Mouse (Mus musculus) erythroblast, embryonic 14.5 days (primary cell): ENCODE measurements around the gene Ubac1. TPM values are rescaled to one million over a fixed set of nuclear protein-coding genes. Genes with fewer than 3 reads are reported as not detected.

Experiments
- H3K27me3 ChIP-seq: 2 replicates; pipeline ENCODE4 v1.6.1; 2012; ENCODE audit warnings: inconsistent platforms; ENCODE audit not compliant: control insufficient read depth
- H3K36me3 ChIP-seq: 2 replicates; pipeline ENCODE4 v1.6.1; 2012; ENCODE audit warnings: mild to moderate bottlenecking, inconsistent platforms; ENCODE audit not compliant: control insufficient read depth
- H3K4me1 ChIP-seq: 2 replicates; pipeline ENCODE4 v1.6.1; 2012; ENCODE audit warnings: inconsistent platforms; ENCODE audit not compliant: control insufficient read depth
- H3K4me3 ChIP-seq: replicated peaks from 2 replicates; pipeline ENCODE3; 2012; ENCODE audit warnings: moderate library complexity, mild to moderate bottlenecking, inconsistent platforms
- H3K9me3 ChIP-seq: 2 replicates; pipeline ENCODE4 v1.6.1; 2012; ENCODE audit warnings: low read length, inconsistent platforms, mixed read lengths; ENCODE audit not compliant: control insufficient read depth
- GATA1 ChIP-seq: IDR thresholded peaks from 2 replicates; pipeline ENCODE4 v1.6.1; 2012; ENCODE audit warnings: low read length, inconsistent platforms, mixed read lengths
- TAL1 ChIP-seq: IDR thresholded peaks from 3 replicates; pipeline ENCODE4 v1.6.1; 2012; ENCODE audit warnings: low read length, inconsistent platforms, mixed read lengths
- polyA plus RNA-seq: library from polyadenylated mRNA; stranded (reverse); fragments of >175 nt; gene quantifications from 2 replicates; pipeline ENCODE4 v1.2.3, GENCODE M21; 2012

The Ubac1 gene
- polyA plus RNA-seq, 1 experiment = 250 TPM

DNA sequence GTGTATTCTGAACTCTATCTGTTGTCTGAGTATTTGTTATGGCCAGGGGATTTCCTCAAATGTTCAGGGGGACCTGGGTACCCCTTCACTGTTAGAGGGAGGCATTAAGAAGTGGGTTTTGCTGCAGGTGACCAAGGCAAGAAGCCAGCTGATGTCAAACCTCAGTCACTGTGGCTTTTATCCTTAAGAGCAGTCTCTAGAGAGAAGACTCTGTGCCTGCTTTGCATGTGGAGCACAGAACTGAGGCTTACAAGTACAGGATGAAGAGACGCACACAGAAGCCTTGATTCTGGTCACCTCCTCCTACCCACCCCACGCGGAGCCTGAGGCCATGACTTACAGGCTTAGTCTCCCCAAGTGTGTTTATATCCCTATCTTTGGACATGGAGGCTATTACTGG, 72.3 kb downstream of the Ubac1 start:
- Histone ChIP-seq H3K36me3 (peaks cover 89% of the 10 kb centered on the region), H3K4me1 (peaks cover 4% of the 10 kb centered on the region), H3K4me3 (no peak overlapping the region), H3K27me3 (no peaks in the 10 kb centered on the region), H3K9me3 (no peaks in the 10 kb centered on the region)
- TF ChIP-seq TAL1 (no peak), GATA1 (no peak)

Other genes starting within 250 kb of the Ubac1 start
- not detected in 2 replicates for gene Lcn11, start 244.7 kb downstream of the Ubac1 start, polyA plus RNA-seq
- not detected in 2 replicates for gene Gm13539, start 239.5 kb downstream of the Ubac1 start, polyA plus RNA-seq
- gene Glt6d1, start 205.9 kb downstream of the Ubac1 start, polyA plus RNA-seq = not detected in 2 replicates
- not detected in 2 replicates for gene Lcn9, start 198.6 kb downstream of the Ubac1 start, polyA plus RNA-seq
- gene Sohlh1, start 174.5 kb downstream of the Ubac1 start, polyA plus RNA-seq = not detected in 2 replicates
- not detected in 2 replicates for gene Kcnt1, start 158.0 kb downstream of the Ubac1 start, polyA plus RNA-seq
- 0.53 and 0.75 TPM in 2 replicates for gene Camsap1, start 38.5 kb downstream of the Ubac1 start, polyA plus RNA-seq
- gene Nacc2, start 101.5 kb upstream of the Ubac1 start, polyA plus RNA-seq = 0.08 and 0.17 TPM in 2 replicates
- gene Lhx3, start 186.5 kb upstream of the Ubac1 start, polyA plus RNA-seq = not detected in 2 replicates
- 0.36 and 0.45 TPM in 2 replicates for gene Qsox2, start 215.8 kb upstream of the Ubac1 start, polyA plus RNA-seq